Mouse (Mus musculus) testis, adult 2 months (tissue): ENCODE results near the gene Asb3. TPM values are rescaled to one million over a fixed set of nuclear protein-coding genes. Genes with fewer than 3 reads are reported as not detected.

Experiments
- H3K27ac ChIP-seq: fragments of 200-500 bp; 2 replicates; pipeline ENCODE4 v1.5.1; 2012; ENCODE audit warnings: low read depth, low read length; ENCODE audit not compliant: control insufficient read depth, insufficient read depth
- H3K27me3 ChIP-seq: fragments of 200-500 bp; 2 replicates; pipeline ENCODE4 v1.6.1; 2012; ENCODE audit warnings: mild to moderate bottlenecking, low read length, moderate library complexity; ENCODE audit not compliant: control insufficient read depth, insufficient read depth
- H3K36me3 ChIP-seq: fragments of 200-500 bp; 2 replicates; pipeline ENCODE4 v1.6.1; 2012; ENCODE audit warnings: mild to moderate bottlenecking, low read length; ENCODE audit not compliant: control insufficient read depth, insufficient read depth
- H3K4me1 ChIP-seq: fragments of 200-500 bp; 2 replicates; pipeline ENCODE4 v1.6.1; 2012; ENCODE audit warnings: low read length; ENCODE audit not compliant: control insufficient read depth, insufficient read depth
- H3K4me3 ChIP-seq: fragments of 200-500 bp; 2 replicates; pipeline ENCODE4 v1.5.1; 2012; ENCODE audit warnings: low read depth, mild to moderate bottlenecking, low read length, moderate library complexity, mixed read lengths; ENCODE audit not compliant: control insufficient read depth
- CTCF ChIP-seq: fragments of 200-500 bp; IDR thresholded peaks from 2 replicates; pipeline ENCODE4 v1.5.1; 2012; ENCODE audit warnings: low read depth, mild to moderate bottlenecking, inconsistent platforms, low read length, moderate library complexity; ENCODE audit not compliant: control insufficient read depth, insufficient read depth, insufficient replicate concordance
- POLR2A ChIP-seq: fragments of 200-500 bp; IDR thresholded peaks from 2 replicates; pipeline ENCODE4 v1.6.1; 2012; ENCODE audit warnings: low read depth, mild to moderate bottlenecking, inconsistent platforms, low read length, moderate library complexity; ENCODE audit not compliant: control insufficient read depth
- polyA plus RNA-seq: library from polyadenylated mRNA; depleted of rRNA; stranded (reverse); fragments of >200 nt; gene quantifications from 2 replicates; pipeline ENCODE4 v1.2.3, GENCODE M21; 2012; rRNA removed

Gene Asb3
- polyA plus RNA-seq: 5.4 and 5.9 TPM in 2 replicates

- TF ChIP-seq POLR2A: 0 out of 2 replicates have a peak, but pooled peaks have one; percentile 28
- TF ChIP-seq CTCF: no peak
- Histone ChIP-seq H3K4me1 (peaks cover 7% of the 10 kb centered on the region), H3K27ac (no peak within 1 kb of the TSS), H3K4me3 (peak within 1 kb of the TSS; percentile 63), H3K27me3 (no peaks in the 10 kb centered on the region), H3K36me3 (no peaks in the 10 kb centered on the region)
Measured at GRCm38 (mm10) chr11:30885171-30885871, at the start of gene Asb3, which contains the start of gene Gpr75. Gene Asb3, plus strand, starts transcription at chr11:30885416. Gene Gpr75, plus strand, starts transcription at chr11:30885358.

GRCm38 (mm10) chr11:30838793-30839192, 46.4 kb upstream of the Asb3 start:
- no peaks in the 10 kb centered on the region for H3K36me3 ChIP-seq
- H3K4me1 ChIP-seq: no peaks in the 10 kb centered on the region
- no peak overlapping the region for H3K4me3 ChIP-seq
- no peak for TF ChIP-seq CTCF
- TF ChIP-seq POLR2A: no peak
- no peak overlapping the region for H3K27ac ChIP-seq
- no peaks in the 10 kb centered on the region for H3K27me3 ChIP-seq

GRCm38 (mm10) chr11:30844355-30844754, 40.9 kb upstream of the Asb3 start:
- no peak overlapping the region for H3K4me3 ChIP-seq
- no peak overlapping the region for H3K27ac ChIP-seq
- no peaks in the 10 kb centered on the region for H3K27me3 ChIP-seq
- TF ChIP-seq CTCF: no peak
- no peak for TF ChIP-seq POLR2A
- no peaks in the 10 kb centered on the region for H3K36me3 ChIP-seq
- H3K4me1 ChIP-seq: no peaks in the 10 kb centered on the region

- Histone ChIP-seq H3K4me3 (no peak overlapping the region), H3K36me3 (no peaks in the 10 kb centered on the region), H3K4me1 (no peaks in the 10 kb centered on the region), H3K27me3 (no peaks in the 10 kb centered on the region), H3K27ac (no peak overlapping the region)
- TF ChIP-seq CTCF: no peak
- no peak for TF ChIP-seq POLR2A
Measured at GRCm38 (mm10) chr11:30872425-30872824, 12.8 kb upstream of the Asb3 start.

- H3K27me3 ChIP-seq: no peaks in the 10 kb centered on the region
- no peak overlapping the region for H3K4me3 ChIP-seq
- TF ChIP-seq POLR2A (no peak), CTCF (no peak)
- H3K4me1 ChIP-seq: peaks cover 7% of the 10 kb centered on the region
- no peaks in the 10 kb centered on the region for H3K36me3 ChIP-seq
- H3K27ac ChIP-seq: no peak overlapping the region
Measured at GRCm38 (mm10) chr11:30888153-30888552, 2.9 kb downstream of the Asb3 start.

- TF ChIP-seq CTCF (no peak), POLR2A (no peak)
- Histone ChIP-seq H3K36me3 (no peaks in the 10 kb centered on the region), H3K4me3 (no peak overlapping the region), H3K27ac (no peak overlapping the region), H3K4me1 (no peaks in the 10 kb centered on the region), H3K27me3 (no peaks in the 10 kb centered on the region)
Measured at GRCm38 (mm10) chr11:30896201-30896600, 11.0 kb downstream of the Asb3 start.

- Histone ChIP-seq H3K4me1 (no peaks in the 10 kb centered on the region), H3K27ac (no peak overlapping the region), H3K4me3 (no peak overlapping the region), H3K36me3 (no peaks in the 10 kb centered on the region), H3K27me3 (no peaks in the 10 kb centered on the region)
- TF ChIP-seq POLR2A: no peak
- TF ChIP-seq CTCF: no peak
Measured at GRCm38 (mm10) chr11:30899312-30899711, 14.1 kb downstream of the Asb3 start.

- Histone ChIP-seq H3K4me1 (no peaks in the 10 kb centered on the region), H3K36me3 (no peaks in the 10 kb centered on the region), H3K27me3 (no peaks in the 10 kb centered on the region), H3K27ac (no peak overlapping the region), H3K4me3 (no peak overlapping the region)
- TF ChIP-seq POLR2A: no peak
- no peak for TF ChIP-seq CTCF
Measured at GRCm38 (mm10) chr11:30912311-30912710, 27.1 kb downstream of the Asb3 start.
